Mouse (Mus musculus) intestine, embryonic 16.5 days (tissue): ENCODE measurements around the gene Ripk4. TPM values are rescaled to one million over a fixed set of nuclear protein-coding genes. Genes with fewer than 3 reads are reported as not detected.

Experiments
- ATAC-seq: fragments of 200-750 bp; cut with Nextera tagmentation; 2 replicates; pipeline ENCODE4 v1.8.0; 2017; ENCODE audit warnings: moderate TSS enrichment, moderate library complexity
- H3K27ac ChIP-seq: fragments of 300-500 bp; sonication (generic); 2 replicates; pipeline ENCODE4 v1.5.1; 2014; ENCODE audit warnings: mild to moderate bottlenecking, low read length
- H3K27me3 ChIP-seq: fragments of 300-500 bp; sonication (generic); replicated peaks from 2 replicates; pipeline ENCODE4 v1.6.1; 2014; ENCODE audit warnings: low read length, control low read depth, mixed read lengths; ENCODE audit not compliant: control insufficient read depth, insufficient read depth
- H3K36me3 ChIP-seq: fragments of 300-500 bp; sonication (generic); 2 replicates; pipeline ENCODE4 v1.6.1; 2014; ENCODE audit warnings: low read length, control low read depth; ENCODE audit not compliant: control insufficient read depth, insufficient read depth
- H3K4me1 ChIP-seq: fragments of 300-500 bp; sonication (generic); 2 replicates; pipeline ENCODE4 v1.6.1; 2014; ENCODE audit warnings: low read length, control low read depth, mixed read lengths; ENCODE audit not compliant: control insufficient read depth, insufficient read depth
- H3K4me2 ChIP-seq: fragments of 300-500 bp; sonication (generic); 2 replicates; pipeline ENCODE4 v1.6.1; 2014; ENCODE audit warnings: low read depth, low read length, control low read depth
- H3K4me3 ChIP-seq: fragments of 300-500 bp; sonication (generic); 2 replicates; pipeline ENCODE4 v1.5.1; 2014; ENCODE audit warnings: mild to moderate bottlenecking, low read length
- H3K9ac ChIP-seq: fragments of 300-500 bp; sonication (generic); 2 replicates; pipeline ENCODE4 v1.6.1; 2014; ENCODE audit warnings: low read depth, low read length
- H3K9me3 ChIP-seq: fragments of 300-500 bp; sonication (generic); 2 replicates; pipeline ENCODE4 v1.6.1; 2016; ENCODE audit warnings: low read length, control low read depth; ENCODE audit not compliant: control insufficient read depth
- WGBS: fragments of 180-500 bp; shearing (Covaris S2); extraction: QIAGEN DNeasy Blood & Tissue Kit; methylation state at CpG from one replicate; pipeline ENCODE4 v1.1.7; 2014; 5-methylcytosine and 5-hydroxymethylcytosine counted together
- polyA plus RNA-seq: library from polyadenylated mRNA; unstranded; fragments of >200 nt; fragmentation: Nextera tagmentation; extraction: Ambion mirVana; gene quantifications from 2 replicates; pipeline ENCODE4 v1.2.1, GENCODE M21; 2015

Ripk4 gene
- polyA plus RNA-seq, 1 experiment from 2014 or later: 21.8 TPM

DNA sequence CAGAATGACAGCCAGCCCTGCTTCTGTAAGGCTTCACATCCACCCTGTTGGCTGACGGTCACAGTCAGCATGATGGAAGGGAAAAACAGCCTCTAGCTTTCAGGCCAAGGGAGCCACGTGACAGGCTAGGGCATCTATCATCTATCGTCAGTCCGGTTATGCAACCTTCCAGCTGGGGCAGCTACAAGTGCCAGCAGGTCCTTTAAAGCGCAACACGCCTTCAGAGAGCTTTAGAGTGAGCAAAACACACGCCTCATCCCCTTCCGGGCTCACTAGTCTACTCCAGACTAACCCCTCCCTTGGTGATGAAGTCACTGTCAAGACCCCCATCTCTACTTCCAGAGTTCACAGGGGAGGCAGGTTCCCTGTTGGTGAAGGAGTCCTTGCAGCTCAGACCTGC is 11.7 kb downstream of the Ripk4 start:
- H3K27ac ChIP-seq: peak overlapping the region; percentile 14; the same call in 1 of the 2 replicates
- WGBS: 15% methylated on average over 8 of the region's 8 CpGs

DNA sequence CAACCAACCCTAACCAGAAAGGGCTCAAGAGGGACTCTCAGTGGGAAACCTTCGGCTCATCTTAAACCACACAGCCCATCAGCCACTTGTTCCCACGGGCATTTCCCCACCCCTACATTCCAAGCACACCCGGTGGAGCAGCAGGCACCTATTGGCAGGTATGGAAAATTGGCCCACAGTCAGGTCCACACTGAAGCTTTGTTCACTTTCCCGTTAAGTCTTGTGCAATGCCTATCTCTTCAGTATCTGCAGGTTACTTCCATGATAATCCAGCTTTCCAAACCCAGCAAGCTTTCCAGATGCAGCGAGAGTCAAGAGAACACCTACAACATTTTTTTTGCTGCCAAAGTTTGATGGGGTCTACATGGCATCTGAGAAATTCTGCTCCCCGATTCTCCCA is 15.2 kb downstream of the Ripk4 start:
- no peak overlapping the region for H3K4me2 ChIP-seq
- H3K27me3 ChIP-seq: no peaks in the 10 kb centered on the region
- peaks cover 20% of the 10 kb centered on the region for H3K4me1 ChIP-seq
- no peak overlapping the region for H3K4me3 ChIP-seq
- WGBS: 88% methylated on average over 6 of the region's 6 CpGs
- H3K9ac ChIP-seq: no peak overlapping the region
- H3K27ac ChIP-seq: no peak overlapping the region
- no peaks in the 10 kb centered on the region for H3K36me3 ChIP-seq
- no peak for ATAC-seq
- no peaks in the 10 kb centered on the region for H3K9me3 ChIP-seq

More for the DNA sequence above, 11.7 kb downstream of the Ripk4 start:
- H3K27me3 ChIP-seq: no peaks in the 10 kb centered on the region
- H3K4me2 ChIP-seq: no peak overlapping the region
- H3K9ac ChIP-seq: no peak overlapping the region
- no peak overlapping the region for H3K4me3 ChIP-seq
- H3K9me3 ChIP-seq: no peaks in the 10 kb centered on the region
- ATAC-seq: peak; percentile 80
- peaks cover 35% of the 10 kb centered on the region for H3K4me1 ChIP-seq
- no peaks in the 10 kb centered on the region for H3K36me3 ChIP-seq

DNA sequence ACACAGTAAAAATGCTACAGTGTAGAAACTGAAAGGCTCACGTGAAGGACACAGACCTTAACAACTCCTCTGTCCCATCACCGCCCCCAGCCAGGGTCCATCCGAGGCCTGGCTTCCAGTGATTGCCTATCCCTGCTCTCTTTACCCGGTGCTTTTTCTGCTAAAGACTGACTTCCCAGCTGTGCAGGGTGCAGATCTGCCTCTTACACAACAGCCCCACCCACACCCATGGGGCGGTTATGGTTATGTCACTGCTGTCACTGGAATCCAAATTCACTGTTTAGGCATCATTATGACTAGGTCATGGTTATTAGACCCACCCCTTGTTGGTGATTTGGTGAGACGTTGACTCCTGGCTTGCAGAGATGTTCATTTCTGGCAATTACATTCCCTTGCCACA is 25.6 kb downstream of the Ripk4 start:
- Histone ChIP-seq H3K4me1 (peaks cover 12% of the 10 kb centered on the region; the same call in 1 of the 2 replicates), H3K4me2 (no peak overlapping the region), H3K36me3 (no peaks in the 10 kb centered on the region), H3K9ac (no peak overlapping the region), H3K27me3 (no peaks in the 10 kb centered on the region), H3K4me3 (no peak overlapping the region), H3K9me3 (no peaks in the 10 kb centered on the region), H3K27ac (no peak overlapping the region)
- no peak for ATAC-seq
- 70% methylated on average over 6 of the region's 6 CpGs for WGBS

DNA sequence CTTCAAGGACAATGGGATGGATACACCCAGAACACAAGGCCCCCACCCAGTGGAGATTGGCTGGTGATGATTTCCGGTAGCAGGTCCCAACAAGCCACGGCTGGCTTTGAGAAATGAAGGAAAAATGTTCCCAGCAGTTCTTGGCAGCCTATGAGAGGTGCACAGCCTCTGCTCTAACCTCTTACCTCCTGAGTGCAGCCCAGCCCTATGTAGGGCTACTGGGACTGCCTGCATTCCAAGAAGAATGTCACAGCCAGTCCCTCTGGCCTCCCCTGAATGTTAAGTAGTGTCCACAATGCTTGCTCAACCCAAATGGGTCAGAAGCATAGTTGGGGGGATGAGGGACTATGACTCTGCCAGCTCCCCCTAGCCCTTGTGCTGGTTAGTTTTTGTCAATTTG is 27.0 kb downstream of the Ripk4 start:
- no peak overlapping the region for H3K9ac ChIP-seq
- WGBS: 85% methylated on average over 2 of the region's 2 CpGs
- no peak for ATAC-seq
- H3K36me3 ChIP-seq: no peaks in the 10 kb centered on the region
- no peaks in the 10 kb centered on the region for H3K9me3 ChIP-seq
- H3K4me2 ChIP-seq: no peak overlapping the region
- H3K4me3 ChIP-seq: no peak overlapping the region
- peaks cover 18% of the 10 kb centered on the region; the same call in 1 of the 2 replicates for H3K4me1 ChIP-seq
- H3K27me3 ChIP-seq: no peaks in the 10 kb centered on the region
- no peak overlapping the region for H3K27ac ChIP-seq

DNA sequence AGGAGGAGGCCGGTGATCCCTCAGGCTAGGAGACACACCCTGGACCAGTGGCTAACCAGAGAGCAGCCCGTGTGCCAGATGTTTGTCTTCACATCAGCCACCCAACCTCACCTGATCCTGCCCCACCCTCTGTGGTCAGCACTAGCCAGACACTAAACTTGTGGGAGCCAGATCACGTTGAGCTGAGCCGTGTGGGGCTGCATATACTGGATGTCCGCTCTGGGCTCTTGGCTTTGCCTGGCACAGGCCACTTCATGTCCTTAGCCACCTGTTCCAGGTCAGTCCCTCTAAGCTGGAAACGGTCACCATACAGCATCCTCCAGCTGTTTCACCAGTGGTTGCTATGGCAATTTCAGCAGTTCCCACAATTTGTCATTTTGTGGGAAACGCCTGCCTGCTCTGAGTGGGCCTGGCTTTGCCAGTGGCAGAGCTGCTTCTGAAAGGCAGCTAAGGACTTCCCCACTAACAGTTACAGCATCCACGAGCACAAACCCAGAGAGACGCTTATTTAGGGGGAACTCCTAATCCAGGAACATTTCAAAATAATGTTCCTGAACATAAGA is 28.7 kb downstream of the Ripk4 start:
- ATAC-seq: no peak
- H3K4me3 ChIP-seq: no peak overlapping the region
- WGBS: 46% methylated on average over 9 of the region's 9 CpGs
- no peak overlapping the region for H3K4me2 ChIP-seq
- H3K9ac ChIP-seq: 0 out of 2 replicates have a peak overlapping the region, but pooled peaks have one; percentile 42
- H3K27ac ChIP-seq: peak overlapping the region; percentile 43; the same call in 1 of the 2 replicates
- peaks cover 16% of the 10 kb centered on the region; the same call in 1 of the 2 replicates for H3K4me1 ChIP-seq
- no peaks in the 10 kb centered on the region for H3K9me3 ChIP-seq
- H3K27me3 ChIP-seq: no peaks in the 10 kb centered on the region
- H3K36me3 ChIP-seq: no peaks in the 10 kb centered on the region

DNA sequence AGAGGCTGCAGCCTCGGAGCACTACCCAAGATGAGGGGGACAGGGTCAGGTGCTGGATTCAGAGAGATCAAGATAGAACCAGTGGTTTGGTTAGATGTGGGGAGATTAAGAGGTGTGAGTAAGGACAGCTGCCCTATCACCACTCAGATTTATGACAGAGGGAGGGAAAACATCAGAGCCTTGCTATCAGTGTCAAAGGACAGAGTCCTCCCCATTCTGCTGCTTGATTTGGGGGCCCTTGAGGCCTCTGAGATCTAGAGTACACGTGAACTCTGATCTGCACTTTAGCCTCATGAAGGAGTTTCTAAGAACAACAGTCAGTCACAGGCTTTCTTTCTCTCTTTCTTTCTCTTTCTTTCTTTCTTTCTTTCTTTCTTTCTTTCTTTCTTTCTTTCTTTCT is 30.0 kb downstream of the Ripk4 start:
- Histone ChIP-seq H3K9ac (no peak overlapping the region), H3K27ac (peak overlapping the region; percentile 30; the same call in 1 of the 2 replicates)
- peak; percentile 74 for ATAC-seq

DNA sequence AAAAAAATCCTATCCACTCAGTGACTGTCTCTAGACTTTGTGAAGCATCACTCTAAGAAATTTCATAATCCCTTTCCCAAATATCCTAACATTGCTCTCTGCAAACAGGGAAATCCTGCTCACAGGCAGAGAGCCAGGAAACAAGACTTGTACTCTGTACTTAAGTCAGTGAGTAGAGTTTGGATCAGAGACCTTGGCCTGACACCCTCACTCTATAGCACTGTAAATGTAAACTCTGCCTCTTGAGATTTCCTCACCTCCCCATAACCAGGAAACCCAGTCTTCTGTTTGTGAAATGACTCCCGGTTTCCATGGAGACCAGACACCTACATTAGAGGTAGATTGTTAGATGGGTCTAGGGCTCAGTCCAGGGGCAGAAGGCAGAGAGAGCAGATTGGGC is 33.3 kb downstream of the Ripk4 start:
- H3K4me2 ChIP-seq: no peak overlapping the region
- peak; percentile 88 for ATAC-seq
- H3K27me3 ChIP-seq: no peaks in the 10 kb centered on the region
- H3K27ac ChIP-seq: peak overlapping the region; percentile 71
- 77% methylated on average over 1 of the region's 1 CpGs for WGBS
- no peak overlapping the region for H3K9ac ChIP-seq
- H3K4me3 ChIP-seq: no peak overlapping the region
- no peaks in the 10 kb centered on the region for H3K9me3 ChIP-seq
- H3K36me3 ChIP-seq: no peaks in the 10 kb centered on the region
- H3K4me1 ChIP-seq: peaks cover 16% of the 10 kb centered on the region; the same call in 1 of the 2 replicates

More for the DNA sequence above, 30.0 kb downstream of the Ripk4 start:
- Histone ChIP-seq H3K4me2 (no peak overlapping the region), H3K36me3 (no peaks in the 10 kb centered on the region), H3K27me3 (no peaks in the 10 kb centered on the region), H3K9me3 (no peaks in the 10 kb centered on the region), H3K4me1 (peaks cover 16% of the 10 kb centered on the region; the same call in 1 of the 2 replicates), H3K4me3 (no peak overlapping the region)
- 48% methylated on average over 2 of the region's 2 CpGs for WGBS

DNA sequence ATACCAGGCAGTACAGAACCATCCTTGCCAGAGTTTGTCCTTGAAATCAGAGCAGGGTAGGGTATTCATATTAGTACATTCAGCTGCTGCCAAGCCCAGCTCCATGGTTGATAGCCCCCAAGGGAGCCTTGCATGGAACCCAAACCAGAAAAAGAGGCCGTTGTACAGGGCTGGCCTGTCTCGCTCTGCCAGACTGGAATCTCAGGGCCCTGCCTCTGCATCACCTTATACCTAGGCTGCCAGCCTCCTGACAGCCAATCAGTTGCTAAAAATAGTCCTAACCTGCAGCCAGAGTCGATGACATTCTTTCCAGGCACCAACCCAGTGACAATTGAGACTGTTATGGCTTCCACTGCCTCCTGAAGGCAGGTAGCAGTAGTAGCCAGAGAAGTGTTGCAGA is 37.2 kb downstream of the Ripk4 start:
- ATAC-seq: no peak
- Histone ChIP-seq H3K4me3 (no peak overlapping the region), H3K36me3 (no peaks in the 10 kb centered on the region), H3K4me1 (peaks cover 3% of the 10 kb centered on the region; the same call in 1 of the 2 replicates), H3K4me2 (no peak overlapping the region), H3K9me3 (no peaks in the 10 kb centered on the region), H3K9ac (no peak overlapping the region), H3K27me3 (no peaks in the 10 kb centered on the region), H3K27ac (no peak overlapping the region)
- 76% methylated on average over 3 of the region's 3 CpGs for WGBS

DNA sequence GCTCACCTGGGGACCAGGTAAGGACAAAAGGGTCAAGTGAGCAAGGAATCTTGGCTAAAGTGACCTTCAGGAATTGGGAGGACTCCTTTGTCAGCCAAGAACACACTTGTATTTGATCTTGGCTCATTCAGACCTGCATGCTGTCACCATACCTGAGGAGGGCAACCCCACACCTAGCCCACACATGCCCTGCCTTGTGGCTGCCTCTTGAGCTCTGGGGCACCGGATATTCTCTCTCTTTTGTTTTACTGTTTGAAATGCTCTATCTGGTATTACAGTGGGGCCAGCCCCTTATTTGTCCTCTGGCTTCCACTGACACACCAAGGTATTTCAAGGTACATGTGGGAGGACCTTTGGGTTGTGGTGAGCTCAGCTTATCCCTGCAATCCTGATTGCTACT is 43.5 kb downstream of the Ripk4 start:
- Histone ChIP-seq H3K9me3 (no peaks in the 10 kb centered on the region), H3K4me3 (no peak overlapping the region), H3K36me3 (no peaks in the 10 kb centered on the region), H3K27me3 (no peaks in the 10 kb centered on the region), H3K27ac (no peak overlapping the region), H3K4me1 (no peaks in the 10 kb centered on the region), H3K9ac (no peak overlapping the region), H3K4me2 (no peak overlapping the region)
- peak; percentile 53 for ATAC-seq
- 85% methylated on average over 1 of the region's 1 CpGs for whole genome bisulfite sequencing
